Mouse (Mus musculus): Measurements from ENCODE around the gene Rtn4rl2. TPM values are rescaled to one million over a fixed set of nuclear protein-coding genes. Genes with fewer than 3 reads are reported as not detected.

Gene Rtn4rl2
- polyA plus RNA-seq, 1 experiment from 2014 or later, result 0.82 TPM

- DNase-seq (ENCODE audit: low read depth, low spot score) (peak; percentile 33), ATAC-seq (peak; percentile 80)
- peak; percentile 87 for TF ChIP-seq CTCF (IDR thresholded peaks at IDR 0.05)
- CTCF ChIA-PET, result interaction anchor here (0.7 to 4.5 kb wide), 20 partner anchors 11 to 203 kb away, joined by 3 to 71 read pairs (median 4); partner anchors contain the start of gene Ube2l6
- in situ Hi-C loops (cut with MboI; ENCODE audit: low pct_unique_long_range_greater_than_20kb), result loop anchor here (5.0 kb wide), 1 partner anchor 60 kb away; no protein-coding TSS in a partner anchor
- POLR2A ChIA-PET, result interaction anchor here (0.5 kb wide), 1 partner anchor 205 kb away, joined by 3 read pairs; the partner anchor contains the start of genes P2rx3 and Ssrp1
- H3K27me3 ChIP-seq, result no peaks in the 10 kb centered on the region
Observed at GRCm38 (mm10) chr2:84831666-84832391, 54.7 kb downstream of the Rtn4rl2 start.

- in situ Hi-C loops (cut with MboI; ENCODE audit: low pct_unique_long_range_greater_than_20kb), result no loop called here
- no peak for TF ChIP-seq CTCF (IDR thresholded peaks at IDR 0.05)
- POLR2A ChIA-PET, result interaction anchor here (1.0 kb wide), 1 partner anchor 90 kb away, joined by 3 read pairs; no protein-coding TSS in a partner anchor
Observed at GRCm38 (mm10) chr2:84827283-84827920, 59.1 kb downstream of the Rtn4rl2 start.

GRCm38 (mm10) chr2:84826488-84827282, 59.8 kb downstream of the Rtn4rl2 start, which contains the start of gene Timm10:
Timm10 (plus strand) TSS chr2:84826997.
- ATAC-seq (peak; percentile 85), DNase-seq (ENCODE audit: low read depth, low spot score) (peak; percentile 87)
- ChIA-PET CTCF (no interaction called here), POLR2A (interaction anchor here (1.0 kb wide), 1 partner anchor 89 kb away, joined by 3 read pairs; no protein-coding TSS in a partner anchor)
- peaks cover 7% of the 10 kb centered on the region for H3K27me3 ChIP-seq
- in situ Hi-C loops (cut with MboI; ENCODE audit: low pct_unique_long_range_greater_than_20kb), result no loop called here
- no peak for TF ChIP-seq CTCF (IDR thresholded peaks at IDR 0.05)

More at GRCm38 (mm10) chr2:84827283-84827920, 59.1 kb downstream of the Rtn4rl2 start:
- peaks cover 7% of the 10 kb centered on the region for H3K27me3 ChIP-seq
- CTCF ChIA-PET, result no interaction called here
- ATAC-seq, result peak; percentile 8
- no peak for DNase-seq (ENCODE audit: low read depth, low spot score)

GRCm38 (mm10) chr2:84823237-84823636, 63.3 kb downstream of the Rtn4rl2 start:
- TF ChIP-seq CTCF (IDR thresholded peaks at IDR 0.05), result no peak
- ChIA-PET CTCF (interaction anchor here (1.1 to 1.2 kb wide), 2 partner anchors 11 to 32 kb away, joined by 3 to 4 read pairs; no protein-coding TSS in a partner anchor), POLR2A (interaction anchor here (0.5 to 0.7 kb wide), 2 partner anchors 10 to 107 kb away, joined by 3 read pairs; no protein-coding TSS in a partner anchor)
- in situ Hi-C loops (cut with MboI; ENCODE audit: low pct_unique_long_range_greater_than_20kb), result no loop called here
- DNase-seq (ENCODE audit: low read depth, low spot score), result no peak
- ATAC-seq, result no peak
- peaks cover 7% of the 10 kb centered on the region for H3K27me3 ChIP-seq

GRCm38 (mm10) chr2:84822552-84822951, 64.0 kb downstream of the Rtn4rl2 start, which contains the start of gene Smtnl1:
Smtnl1 (minus strand) TSS chr2:84822652.
- ATAC-seq (no peak), DNase-seq (ENCODE audit: low read depth, low spot score) (no peak)
- TF ChIP-seq CTCF (IDR thresholded peaks at IDR 0.05), result no peak
- POLR2A ChIA-PET, result interaction anchor here (0.5 to 0.7 kb wide), 2 partner anchors 9 to 106 kb away, joined by 3 read pairs; no protein-coding TSS in a partner anchor
- H3K27me3 ChIP-seq, result peaks cover 7% of the 10 kb centered on the region
- in situ Hi-C loops (cut with MboI; ENCODE audit: low pct_unique_long_range_greater_than_20kb), result no loop called here
- CTCF ChIA-PET, result interaction anchor here (1.1 to 1.3 kb wide), 4 partner anchors 10 to 67 kb away, joined by 3 to 4 read pairs (median 4); no protein-coding TSS in a partner anchor

Other genes with a start within 250 kb of the Rtn4rl2 start
- gene Ctnnd1, start 235.9 kb downstream of the Rtn4rl2 start, polyA plus RNA-seq (2021), result 102 TPM
- gene Btbd18, start 227.6 kb downstream of the Rtn4rl2 start, polyA plus RNA-seq (2021), result 0.10 TPM
- gene Selenoh, start 215.9 kb downstream of the Rtn4rl2 start, polyA plus RNA-seq (2021), result 60.4 TPM
- not detected for gene Gm28635, start 208.7 kb downstream of the Rtn4rl2 start, polyA plus RNA-seq (2021)
- 30.6 TPM for gene Med19, start 208.3 kb downstream of the Rtn4rl2 start, polyA plus RNA-seq (2021)
- 244 TPM for gene Tmx2, start 207.6 kb downstream of the Rtn4rl2 start, polyA plus RNA-seq (2021)
- 65.0 TPM for gene Zdhhc5, start 171.5 kb downstream of the Rtn4rl2 start, polyA plus RNA-seq (2021)
- gene Clp1, start 159.4 kb downstream of the Rtn4rl2 start, polyA plus RNA-seq (2021), result 11.9 TPM
- gene Ypel4, start 152.7 kb downstream of the Rtn4rl2 start, polyA plus RNA-seq (2021), result 11.6 TPM
- 3.1 TPM for gene Gm19426, start 143.1 kb downstream of the Rtn4rl2 start, polyA plus RNA-seq (2021)
- 0.14 TPM for gene Serping1, start 111.3 kb downstream of the Rtn4rl2 start, polyA plus RNA-seq (2021)
- gene Ube2l6, start 87.9 kb downstream of the Rtn4rl2 start, polyA plus RNA-seq (2021), result 4.7 TPM
- not detected for gene Smtnl1, start 64.1 kb downstream of the Rtn4rl2 start, polyA plus RNA-seq (2021)
- gene Timm10, start 59.7 kb downstream of the Rtn4rl2 start, polyA plus RNA-seq (2021), result 56.5 TPM
- 0.22 TPM for gene Slc43a1, start 47.9 kb downstream of the Rtn4rl2 start, polyA plus RNA-seq (2021)
- gene Slc43a3, start 49.9 kb upstream of the Rtn4rl2 start, polyA plus RNA-seq (2021), result not detected
- gene Prg2, start 93.8 kb upstream of the Rtn4rl2 start, polyA plus RNA-seq (2021), result not detected
- gene Prg3, start 101.5 kb upstream of the Rtn4rl2 start, polyA plus RNA-seq (2021), result not detected
- 224 TPM for gene Ssrp1, start 150.5 kb upstream of the Rtn4rl2 start, polyA plus RNA-seq (2021)
- gene P2rx3, start 150.8 kb upstream of the Rtn4rl2 start, polyA plus RNA-seq (2021), result 0.27 TPM
- 105 TPM for gene Tnks1bp1, start 161.3 kb upstream of the Rtn4rl2 start, polyA plus RNA-seq (2021)
- 0.12 TPM for gene Aplnr, start 249.5 kb upstream of the Rtn4rl2 start, polyA plus RNA-seq (2021)

Measured in Patski (cell line).